Mouse (Mus musculus): Measurements from ENCODE around the gene Rac3. TPM values are rescaled to one million over a fixed set of nuclear protein-coding genes. Genes with fewer than 3 reads are reported as not detected.
"Not testable (repeated sequence)": the region's sequence is repeated elsewhere in the genome, so short reads cannot be mapped to it uniquely, and the experiment has no call there.

The Rac3 gene
- polyA plus RNA-seq (2015; fragmentation: Nextera tagmentation; extraction: Ambion mirVana) = 235 and 267 TPM in 2 replicates

DNA sequence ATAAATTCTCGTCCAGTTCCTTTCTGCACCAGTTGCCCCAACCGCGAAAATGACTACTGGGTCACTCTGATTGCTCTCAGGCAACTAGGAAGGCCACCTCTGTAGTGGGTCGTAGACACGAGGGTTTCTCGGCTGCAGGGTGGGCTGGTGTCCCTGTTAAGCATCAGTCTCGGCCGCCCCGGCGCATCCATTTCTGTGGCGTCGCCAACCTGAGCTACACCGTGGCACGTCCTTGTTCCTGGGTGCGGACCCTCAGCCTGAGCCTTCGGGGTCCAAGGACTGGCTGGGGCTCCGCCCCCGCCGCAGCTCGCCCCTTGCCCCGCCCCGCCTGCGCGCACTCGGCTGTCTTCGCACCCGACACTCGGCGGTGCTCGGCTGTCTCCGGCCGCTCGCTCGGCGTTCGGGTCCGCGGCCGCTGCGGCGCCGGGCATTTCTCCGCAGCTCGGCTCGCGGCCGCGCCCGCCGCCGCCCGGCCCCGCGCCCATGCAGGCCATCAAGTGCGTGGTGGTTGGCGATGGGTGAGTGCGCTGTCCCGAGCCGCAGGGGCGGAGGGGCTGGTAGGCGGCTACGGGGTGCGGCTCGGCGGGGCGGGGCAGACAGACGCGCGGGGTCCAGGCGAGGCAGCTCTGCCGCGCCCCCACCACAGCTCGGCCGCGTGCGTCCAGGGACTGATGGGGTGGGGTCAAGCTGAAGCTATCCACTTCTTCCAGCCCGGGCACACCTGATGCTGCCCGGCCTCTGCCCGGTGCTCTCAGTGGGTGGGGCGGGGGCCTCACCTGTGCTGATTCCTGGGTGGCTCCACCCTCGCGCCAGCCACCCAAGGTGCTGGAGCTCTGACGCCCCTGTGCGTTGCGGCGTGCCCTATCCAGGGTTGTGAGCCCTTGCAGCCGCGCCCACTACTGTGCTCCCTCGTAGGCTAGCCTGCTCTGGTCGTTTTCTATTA is at the start of gene Rac3:
Rac3 (plus strand) TSS at position 347 of the 943 bp plus-strand sequence.
- H3K9ac ChIP-seq = peak within 1 kb of the TSS; percentile 93
- no peaks in the 10 kb centered on the region for H3K9me3 ChIP-seq
- peak; percentile 88 for ATAC-seq (ENCODE audit: low read depth)
- H3K4me2 ChIP-seq = peak within 1 kb of the TSS; percentile 96
- peaks cover 48% of the 10 kb centered on the region for H3K36me3 ChIP-seq
- H3K27ac ChIP-seq (replicated peaks) = peak within 1 kb of the TSS; percentile 73
- H3K4me3 ChIP-seq = peak within 1 kb of the TSS; percentile 66
- WGBS = under 1% methylated on average over 83 of the region's 90 CpGs
- H3K4me1 ChIP-seq (replicated peaks) = peaks cover 27% of the 10 kb centered on the region
- H3K27me3 ChIP-seq = peaks cover 12% of the 10 kb centered on the region

DNA sequence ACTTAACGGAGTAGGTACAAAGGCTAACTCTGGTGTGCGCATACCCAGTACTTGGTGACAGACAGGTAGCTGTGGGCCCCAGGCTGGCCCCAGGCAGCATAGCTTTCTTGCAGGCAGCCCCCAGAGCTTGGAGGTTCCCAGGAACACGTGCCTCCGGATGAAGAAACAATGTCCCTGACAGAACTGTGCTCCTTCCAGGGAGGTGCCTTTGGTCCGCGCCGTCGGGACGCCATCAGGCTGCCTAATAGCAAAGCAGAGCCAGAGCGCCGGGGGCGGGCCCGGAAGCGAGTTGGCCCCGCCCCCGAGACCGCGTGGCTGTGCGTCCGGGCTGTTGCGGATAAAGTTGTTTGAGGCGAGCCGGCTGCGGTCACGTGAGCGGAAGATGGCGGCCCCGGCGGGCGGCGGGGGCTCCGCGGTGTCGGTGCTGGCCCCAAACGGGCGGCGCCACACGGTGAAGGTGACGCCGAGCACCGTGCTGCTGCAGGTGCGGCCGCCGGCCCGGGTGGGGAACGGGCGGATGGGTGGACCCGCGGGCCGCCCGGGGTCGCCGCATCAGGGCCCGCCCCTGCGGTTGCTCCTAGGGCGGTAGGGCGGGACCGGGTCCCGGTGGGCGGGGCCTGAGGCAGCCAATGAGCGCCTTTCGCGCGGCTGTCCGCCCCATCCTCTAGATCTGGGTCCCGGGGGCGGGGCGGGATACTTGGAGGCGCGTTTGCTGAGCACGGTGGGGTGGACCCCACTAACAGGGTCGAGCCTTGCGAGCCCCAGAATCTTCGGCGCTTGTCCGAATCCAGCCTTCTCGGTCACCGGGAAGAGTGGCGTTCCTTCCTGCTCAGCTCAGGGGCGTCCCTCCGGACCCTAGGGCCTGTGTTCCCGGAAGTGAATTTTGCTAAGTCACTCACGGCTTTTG is 48.3 kb upstream of the Rac3 start, which contains the start of gene Aspscr1:
Aspscr1 (plus strand) TSS at position 287 of the 907 bp plus-strand sequence.
- Histone ChIP-seq H3K4me3 (peak within 1 kb of the TSS; percentile 71), H3K9me3 (no peaks in the 10 kb centered on the region), H3K4me1 (replicated peaks) (peaks cover 23% of the 10 kb centered on the region), H3K27ac (replicated peaks) (peak within 1 kb of the TSS; percentile 94), H3K36me3 (peaks cover 22% of the 10 kb centered on the region), H3K9ac (peak within 1 kb of the TSS; percentile 87), H3K4me2 (peak within 1 kb of the TSS; percentile 94), H3K27me3 (no peaks in the 10 kb centered on the region)
- ATAC-seq (ENCODE audit: low read depth) = peak; percentile 98
- under 1% methylated on average over 83 of the region's 83 CpGs for WGBS

DNA sequence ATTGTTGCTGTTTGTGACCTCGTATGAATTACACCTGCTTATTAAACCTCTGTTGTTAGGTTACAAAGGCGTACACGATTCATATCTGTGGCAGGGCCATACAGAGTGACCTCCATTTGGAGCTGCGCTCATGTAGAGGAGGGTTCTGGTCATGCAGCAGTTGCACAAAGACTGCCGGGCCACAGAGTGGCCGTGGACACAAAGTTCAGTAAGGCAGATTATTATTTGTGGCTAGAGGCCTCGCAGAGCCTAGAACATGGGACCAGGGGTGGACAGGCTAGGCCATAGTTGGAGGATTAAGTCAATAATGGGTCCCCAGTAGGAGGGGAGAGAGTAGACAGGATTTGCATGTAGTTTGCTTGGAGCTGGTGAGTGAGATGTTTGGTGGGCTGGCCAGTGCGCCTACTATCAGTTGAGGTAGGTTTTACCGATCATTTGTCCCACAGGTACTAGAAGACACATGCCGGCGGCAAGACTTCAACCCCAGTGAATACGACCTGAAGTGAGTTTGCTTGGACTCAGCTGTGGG is 47.6 kb upstream of the Rac3 start:
- H3K9me3 ChIP-seq = no peaks in the 10 kb centered on the region
- H3K4me1 ChIP-seq (replicated peaks) = peaks cover 23% of the 10 kb centered on the region
- H3K4me2 ChIP-seq = peak overlapping the region; percentile 94
- peak overlapping the region; percentile 71 for H3K4me3 ChIP-seq
- peaks cover 29% of the 10 kb centered on the region for H3K36me3 ChIP-seq
- H3K27me3 ChIP-seq = no peaks in the 10 kb centered on the region
- peak overlapping the region; percentile 87 for H3K9ac ChIP-seq
- peak; percentile 38 for ATAC-seq (ENCODE audit: low read depth)
- H3K27ac ChIP-seq (replicated peaks) = peak overlapping the region; percentile 94
- 41% methylated on average over 12 of the region's 12 CpGs for WGBS

DNA sequence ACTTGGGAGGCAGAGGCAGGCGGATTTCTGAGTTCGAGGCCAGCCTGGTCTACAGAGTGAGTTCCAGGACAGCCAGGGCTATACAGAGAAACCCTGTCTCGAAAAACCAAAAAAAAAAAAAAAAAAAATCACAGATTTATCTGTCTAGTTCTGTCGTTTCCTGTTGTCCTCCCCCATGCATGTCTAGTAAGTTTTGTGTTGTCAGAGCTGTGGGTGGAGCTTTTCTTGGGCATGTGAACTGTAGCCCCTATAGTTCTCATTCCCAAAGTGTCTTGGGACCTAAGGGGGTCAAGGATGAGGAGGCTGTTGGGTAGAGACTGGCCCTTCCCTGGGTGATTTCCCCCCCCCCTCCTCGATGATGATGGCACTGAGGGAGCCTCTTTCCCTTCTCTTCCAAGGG is 45.4 kb upstream of the Rac3 start:
- H3K27me3 ChIP-seq; H3K4me3 ChIP-seq; ATAC-seq (ENCODE audit: low read depth); H3K9ac ChIP-seq; H3K27ac ChIP-seq (replicated peaks); H3K9me3 ChIP-seq; H3K4me2 ChIP-seq: not testable (repeated sequence)
- peaks cover 51% of the 10 kb centered on the region for H3K36me3 ChIP-seq
- WGBS = 86% methylated on average over 4 of the region's 5 CpGs
- peaks cover 23% of the 10 kb centered on the region for H3K4me1 ChIP-seq (replicated peaks)

DNA sequence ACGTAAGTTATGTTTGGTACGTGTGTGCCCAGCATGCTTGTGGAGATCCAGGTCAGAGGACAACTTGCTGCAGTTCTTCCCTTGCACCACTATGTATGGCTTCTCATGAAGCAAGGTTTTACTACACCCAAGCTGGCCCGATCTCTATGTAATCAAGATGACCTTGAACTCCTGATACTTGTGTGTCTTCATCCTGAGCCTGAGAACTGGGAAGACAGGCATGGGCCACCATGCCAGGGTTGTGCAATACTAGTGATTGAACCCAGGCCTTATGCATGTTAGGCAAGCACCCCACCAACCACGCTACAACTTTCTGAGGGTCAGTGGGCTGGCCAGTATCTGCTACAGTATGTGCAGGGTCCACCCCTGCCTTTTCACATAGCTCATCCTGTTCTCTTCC is 44.3 kb upstream of the Rac3 start:
- H3K27ac ChIP-seq (replicated peaks) = no peak overlapping the region
- no peak overlapping the region for H3K4me3 ChIP-seq
- no peaks in the 10 kb centered on the region for H3K9me3 ChIP-seq
- no peak for ATAC-seq (ENCODE audit: low read depth)
- H3K27me3 ChIP-seq = no peaks in the 10 kb centered on the region
- WGBS = 92% methylated on average over 4 of the region's 4 CpGs
- no peak overlapping the region for H3K9ac ChIP-seq
- peaks cover 23% of the 10 kb centered on the region for H3K4me1 ChIP-seq (replicated peaks)
- H3K36me3 ChIP-seq = peaks cover 60% of the 10 kb centered on the region
- no peak overlapping the region for H3K4me2 ChIP-seq

DNA sequence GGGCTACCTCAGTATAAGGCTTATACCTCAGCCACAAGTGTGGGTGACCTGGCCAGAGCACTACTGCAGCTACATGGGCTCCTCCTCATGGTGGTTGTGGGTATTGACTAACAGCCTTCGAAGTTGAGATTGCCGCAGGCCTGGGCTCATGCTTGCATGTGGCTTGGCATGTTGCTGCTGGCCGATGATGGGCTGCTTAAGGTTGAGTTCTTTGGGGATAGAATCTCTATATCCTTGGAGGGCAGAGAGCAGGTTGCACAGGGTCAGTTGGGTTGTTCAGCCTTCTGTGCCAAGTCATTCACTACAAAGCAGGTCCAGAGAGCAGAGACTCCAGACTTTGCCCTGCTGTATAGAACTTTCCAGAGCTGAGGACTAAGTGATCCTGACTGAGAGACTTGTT is 41.4 kb upstream of the Rac3 start:
- no peaks in the 10 kb centered on the region for H3K9me3 ChIP-seq
- no peak for ATAC-seq (ENCODE audit: low read depth)
- H3K4me1 ChIP-seq (replicated peaks) = peaks cover 7% of the 10 kb centered on the region
- 88% methylated on average over 3 of the region's 3 CpGs for WGBS
- H3K27me3 ChIP-seq = no peaks in the 10 kb centered on the region
- no peak overlapping the region for H3K4me2 ChIP-seq
- peaks cover 77% of the 10 kb centered on the region for H3K36me3 ChIP-seq
- no peak overlapping the region for H3K27ac ChIP-seq (replicated peaks)
- no peak overlapping the region for H3K4me3 ChIP-seq
- H3K9ac ChIP-seq = no peak overlapping the region

DNA sequence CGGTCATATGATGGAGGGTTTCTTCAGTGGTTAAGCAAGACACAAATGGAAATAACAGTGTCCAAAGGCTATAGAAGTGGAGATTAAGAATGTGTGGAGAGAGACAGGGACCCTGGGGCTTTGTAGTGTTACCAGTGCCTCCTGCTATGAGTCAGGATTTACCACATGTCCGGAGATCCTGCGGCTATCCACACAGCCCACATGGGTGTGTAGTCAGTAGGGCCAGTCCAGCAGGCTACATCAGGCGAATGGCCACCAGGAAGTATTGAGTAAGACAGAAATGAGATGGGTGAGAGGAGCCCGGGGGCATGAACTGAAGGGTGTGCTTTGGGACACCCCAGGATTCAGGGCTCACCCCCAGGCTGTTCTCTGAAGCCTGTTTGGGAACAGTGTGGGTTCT is 38.6 kb upstream of the Rac3 start:
- ATAC-seq (ENCODE audit: low read depth) = no peak
- H3K4me1 ChIP-seq (replicated peaks) = no peaks in the 10 kb centered on the region; the same call in 1 of the 2 replicates
- H3K9me3 ChIP-seq = no peaks in the 10 kb centered on the region
- H3K9ac ChIP-seq = no peak overlapping the region; the same call in 1 of the 2 replicates
- H3K27me3 ChIP-seq = no peaks in the 10 kb centered on the region
- no peak overlapping the region for H3K4me2 ChIP-seq
- H3K4me3 ChIP-seq = no peak overlapping the region
- no peak overlapping the region for H3K27ac ChIP-seq (replicated peaks)
- peaks cover 79% of the 10 kb centered on the region for H3K36me3 ChIP-seq
- 96% methylated on average over 5 of the region's 5 CpGs for WGBS

DNA sequence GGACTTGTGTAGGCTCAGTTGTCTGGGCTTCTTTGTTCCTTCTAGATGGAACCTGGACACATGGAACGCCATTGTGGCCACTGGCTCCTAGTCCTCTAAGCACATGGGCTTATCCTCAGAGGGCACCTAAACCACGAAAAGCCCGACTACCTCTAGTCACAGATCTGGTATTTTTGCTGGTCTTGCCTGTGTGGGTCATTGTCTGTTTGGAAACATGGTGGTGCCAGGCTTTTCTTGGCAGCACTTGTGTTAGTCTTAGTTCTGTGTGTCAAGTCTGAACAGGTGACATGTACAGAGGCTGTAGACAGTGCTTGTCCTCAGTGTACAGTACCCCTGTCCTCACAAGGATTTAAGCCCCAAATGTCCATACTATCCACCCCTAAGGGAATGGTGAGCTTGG is 37.7 kb upstream of the Rac3 start:
- H3K4me2 ChIP-seq = no peak overlapping the region
- no peaks in the 10 kb centered on the region for H3K9me3 ChIP-seq
- peaks cover 79% of the 10 kb centered on the region for H3K36me3 ChIP-seq
- 92% methylated on average over 3 of the region's 3 CpGs for WGBS
- no peak for ATAC-seq (ENCODE audit: low read depth)
- no peak overlapping the region for H3K27ac ChIP-seq (replicated peaks)
- H3K9ac ChIP-seq = no peak overlapping the region
- H3K4me3 ChIP-seq = no peak overlapping the region
- H3K27me3 ChIP-seq = no peaks in the 10 kb centered on the region
- no peaks in the 10 kb centered on the region; the same call in 1 of the 2 replicates for H3K4me1 ChIP-seq (replicated peaks)

DNA sequence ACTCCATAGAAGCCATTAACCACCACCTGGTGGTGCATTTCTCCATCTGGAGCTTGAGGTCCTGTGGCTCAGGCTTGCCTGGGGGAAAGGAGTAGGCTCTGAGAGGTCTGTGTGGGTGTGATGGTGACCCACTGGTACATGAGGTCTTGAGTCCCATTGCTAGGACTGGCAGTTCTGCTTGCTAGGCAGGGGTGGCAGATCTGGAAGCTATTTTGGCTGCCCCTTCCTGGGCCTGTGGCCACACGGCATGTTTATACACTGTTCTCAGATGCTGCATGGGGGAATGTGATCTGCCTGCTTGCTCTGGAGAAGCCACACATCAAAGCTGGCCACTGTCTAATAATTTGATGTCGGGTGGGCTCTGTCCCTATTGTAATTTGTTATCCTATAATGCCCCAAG is 37.2 kb upstream of the Rac3 start:
- Histone ChIP-seq H3K9ac (no peak overlapping the region), H3K9me3 (no peaks in the 10 kb centered on the region), H3K27me3 (no peaks in the 10 kb centered on the region), H3K27ac (replicated peaks) (no peak overlapping the region), H3K4me1 (replicated peaks) (no peaks in the 10 kb centered on the region; the same call in 1 of the 2 replicates), H3K4me3 (no peak overlapping the region), H3K4me2 (no peak overlapping the region), H3K36me3 (peaks cover 79% of the 10 kb centered on the region)
- 90% methylated on average over 2 of the region's 2 CpGs for WGBS
- no peak for ATAC-seq (ENCODE audit: low read depth)

DNA sequence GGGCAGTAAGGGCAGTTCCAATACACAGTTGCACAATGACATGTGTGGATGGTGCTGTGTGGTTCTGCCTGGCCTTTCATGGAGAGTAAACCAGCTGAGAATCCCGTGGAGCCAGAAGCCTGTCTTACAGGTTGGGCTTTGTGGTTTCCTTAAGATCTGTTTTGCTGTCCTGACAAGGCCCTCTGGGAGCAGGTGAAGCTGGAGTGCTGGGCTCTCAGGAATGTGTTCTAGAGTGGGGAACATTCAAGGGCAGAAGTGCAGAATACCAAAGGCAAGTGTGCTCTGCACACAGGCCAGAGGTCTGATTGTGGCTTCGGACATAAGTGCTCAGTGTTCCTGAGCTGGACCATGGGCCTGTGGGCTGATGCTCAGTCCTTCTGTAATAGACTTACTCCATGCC is 36.6 kb upstream of the Rac3 start:
- H3K9me3 ChIP-seq = no peaks in the 10 kb centered on the region
- 93% methylated on average over 2 of the region's 2 CpGs for WGBS
- H3K4me2 ChIP-seq = no peak overlapping the region
- H3K27me3 ChIP-seq = no peaks in the 10 kb centered on the region
- H3K9ac ChIP-seq = no peak overlapping the region
- no peak overlapping the region for H3K4me3 ChIP-seq
- peaks cover 79% of the 10 kb centered on the region for H3K36me3 ChIP-seq
- H3K4me1 ChIP-seq (replicated peaks) = no peaks in the 10 kb centered on the region; the same call in 1 of the 2 replicates
- ATAC-seq (ENCODE audit: low read depth) = no peak
- no peak overlapping the region for H3K27ac ChIP-seq (replicated peaks)

DNA sequence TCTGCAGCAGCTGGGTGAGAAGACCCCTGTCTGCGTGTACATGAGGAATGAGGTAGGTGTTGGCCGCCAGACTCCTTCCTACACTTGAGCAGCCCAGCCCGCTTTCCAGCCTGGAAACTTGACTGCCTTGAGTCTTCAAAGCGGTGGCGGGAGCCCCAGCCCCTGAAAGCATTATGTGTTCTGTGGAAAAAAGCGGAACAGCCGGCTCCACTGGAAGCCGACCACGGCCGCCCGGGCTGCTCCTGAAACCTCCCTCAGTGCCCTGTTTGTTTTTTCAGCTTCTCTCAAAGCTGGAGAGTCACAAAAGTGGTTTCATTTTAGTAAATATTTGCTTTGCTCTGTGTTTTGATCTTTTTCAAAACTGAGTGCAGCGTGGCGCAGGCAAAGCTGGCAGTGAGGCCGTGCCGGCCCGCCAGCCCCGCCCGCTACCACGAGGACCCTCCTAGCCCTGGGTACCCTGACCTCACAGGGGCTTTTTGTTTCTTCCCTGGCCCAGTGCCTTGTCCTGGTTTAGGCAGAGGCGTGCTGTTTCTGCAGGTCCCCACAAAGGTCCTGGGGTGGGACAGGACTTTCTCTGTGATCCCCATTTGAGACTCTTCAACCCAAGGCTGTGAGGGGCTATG is 34.5 kb upstream of the Rac3 start:
- WGBS = 72% methylated on average over 20 of the region's 20 CpGs
- no peak overlapping the region for H3K4me2 ChIP-seq
- no peak for ATAC-seq (ENCODE audit: low read depth)
- H3K27ac ChIP-seq (replicated peaks) = peak overlapping the region; percentile 52; the same call in 1 of the 2 replicates
- H3K36me3 ChIP-seq = peaks cover 76% of the 10 kb centered on the region
- no peak overlapping the region for H3K9ac ChIP-seq
- no peak overlapping the region for H3K4me3 ChIP-seq
- no peaks in the 10 kb centered on the region for H3K27me3 ChIP-seq
- no peaks in the 10 kb centered on the region for H3K9me3 ChIP-seq
- H3K4me1 ChIP-seq (replicated peaks) = no peaks in the 10 kb centered on the region; the same call in 1 of the 2 replicates

Data from neural tube, embryonic 13.5 days (tissue).